Mouse (Mus musculus): ENCODE measurements at regions not wholly inside any gene's neighbourhood (a gene's known extent, or its start where the extent isn't known, plus 50 kb on each side); places are given as distances from the start of the nearest gene placed in this dataset.

DNA sequence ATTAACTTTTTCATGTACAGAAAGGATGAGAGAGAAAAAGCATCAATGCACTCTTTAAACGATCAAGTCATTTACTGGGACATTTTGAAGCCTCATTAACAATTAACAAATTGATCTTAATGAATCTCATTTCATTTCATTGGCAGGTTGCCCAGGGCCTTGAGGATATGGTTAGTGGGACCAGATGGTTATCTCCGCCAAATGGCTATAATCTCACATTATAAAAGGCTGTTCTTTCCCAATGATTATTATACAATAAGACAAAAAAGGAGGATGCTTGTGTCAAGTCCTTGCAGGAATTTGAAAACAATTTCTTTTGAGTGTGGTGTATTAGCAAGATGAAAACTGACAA is 185.3 kb downstream of the Snx13 start:
- DNase-seq (ENCODE audit: low read depth): no peak

DNA sequence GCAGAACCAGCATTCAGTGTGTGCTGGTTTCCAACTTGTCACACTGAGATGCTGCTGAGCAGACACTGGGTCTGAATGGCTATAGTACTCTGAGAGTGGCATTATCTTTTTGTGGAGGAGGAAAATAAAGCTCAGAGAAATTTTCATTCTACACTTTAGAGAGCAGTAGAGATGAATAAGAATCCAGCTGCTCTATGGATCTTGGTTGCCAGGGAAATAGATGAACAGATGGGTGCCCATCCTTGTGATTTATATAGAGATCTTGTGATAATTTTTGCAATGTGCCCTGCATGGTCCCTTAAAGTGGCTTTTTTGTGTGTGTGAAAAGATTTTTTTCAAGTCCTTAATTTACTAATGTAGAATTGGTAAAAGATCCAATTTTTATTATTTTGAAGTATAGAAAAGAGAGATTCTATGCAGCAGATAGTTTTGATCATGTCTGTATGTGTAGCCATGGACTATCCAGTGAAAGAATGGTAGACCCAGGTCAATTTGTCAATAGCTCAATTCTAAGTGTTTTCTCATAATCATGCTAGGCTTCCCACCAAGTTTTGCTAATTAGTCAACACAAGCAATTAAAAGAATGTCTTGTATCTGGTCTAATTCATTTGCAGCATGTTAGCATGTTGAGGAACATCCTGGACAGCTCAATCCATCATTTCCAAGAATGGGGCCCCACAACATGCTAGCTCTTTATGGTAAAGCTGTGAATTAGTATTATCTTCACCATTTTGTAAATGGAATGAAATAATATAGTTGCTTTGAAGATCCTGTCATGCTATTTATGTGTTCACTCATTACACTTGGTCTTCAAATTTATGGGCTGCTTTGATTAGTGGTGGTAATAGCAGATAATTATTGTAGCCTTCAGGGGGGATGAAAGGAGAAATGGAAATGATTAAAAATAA is 184.7 kb downstream of the Snx13 start:
- DNase-seq (ENCODE audit: low read depth): no peak

DNA sequence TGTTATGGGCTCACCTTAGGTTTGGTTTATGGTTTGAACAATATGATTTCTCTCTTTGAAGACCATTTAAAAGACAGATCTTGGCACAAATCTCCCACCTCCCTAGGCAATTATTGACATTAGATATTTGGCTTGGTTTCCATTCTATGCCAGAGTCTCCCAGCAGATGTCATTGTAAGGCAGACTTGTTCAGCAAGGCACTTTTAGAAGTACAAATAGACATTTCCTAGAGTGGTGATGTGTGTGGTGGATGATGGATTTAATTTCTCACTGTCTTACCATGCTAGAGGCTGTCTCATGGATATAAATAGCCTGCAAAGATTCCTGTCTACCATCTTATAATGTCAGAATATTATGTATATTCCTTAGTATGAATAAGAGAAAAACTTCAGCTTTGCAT is 173.4 kb downstream of the Snx13 start:
- no peak for DNase-seq (ENCODE audit: low read depth)

DNA sequence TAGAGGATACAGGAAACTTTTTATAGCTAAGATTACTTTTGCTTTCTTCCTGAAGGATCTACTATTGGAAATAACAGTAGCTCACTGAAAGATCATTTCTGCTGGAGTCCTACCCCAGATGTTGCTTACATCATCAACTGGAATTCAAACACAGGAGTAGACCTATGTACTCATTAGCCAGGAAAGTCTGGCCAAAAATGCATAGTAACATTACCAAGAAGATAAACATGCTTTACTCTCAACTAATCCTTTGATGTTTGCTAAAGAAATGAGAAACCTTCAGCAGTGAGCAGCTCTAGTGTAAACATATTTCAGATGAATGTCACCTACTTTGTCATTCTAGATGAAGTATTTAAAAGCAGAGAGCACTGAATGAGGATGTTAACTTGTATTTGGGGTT is 173.0 kb downstream of the Snx13 start:
- no peak for DNase-seq (ENCODE audit: low read depth)

DNA sequence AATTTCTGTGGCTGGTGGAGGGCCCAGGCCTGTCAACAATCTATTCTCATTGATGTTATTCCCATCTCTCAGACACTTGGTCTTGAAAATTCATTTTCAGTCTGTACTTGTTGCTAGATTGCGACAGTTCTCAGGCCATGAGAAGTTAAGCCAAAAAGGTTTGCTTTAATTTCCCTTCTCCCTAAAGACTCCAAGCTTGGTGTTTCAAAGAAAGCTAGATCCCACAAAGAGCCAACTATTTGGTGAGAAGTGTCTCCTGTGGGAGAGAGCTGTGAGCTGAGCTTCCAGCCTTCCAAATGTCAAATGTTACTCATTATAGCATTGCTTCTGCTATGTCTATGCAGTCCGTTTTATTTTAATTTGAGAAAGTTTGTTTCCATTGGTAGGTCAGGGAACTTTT is 169.7 kb downstream of the Snx13 start:
- DNase-seq (ENCODE audit: low read depth): no peak

DNA sequence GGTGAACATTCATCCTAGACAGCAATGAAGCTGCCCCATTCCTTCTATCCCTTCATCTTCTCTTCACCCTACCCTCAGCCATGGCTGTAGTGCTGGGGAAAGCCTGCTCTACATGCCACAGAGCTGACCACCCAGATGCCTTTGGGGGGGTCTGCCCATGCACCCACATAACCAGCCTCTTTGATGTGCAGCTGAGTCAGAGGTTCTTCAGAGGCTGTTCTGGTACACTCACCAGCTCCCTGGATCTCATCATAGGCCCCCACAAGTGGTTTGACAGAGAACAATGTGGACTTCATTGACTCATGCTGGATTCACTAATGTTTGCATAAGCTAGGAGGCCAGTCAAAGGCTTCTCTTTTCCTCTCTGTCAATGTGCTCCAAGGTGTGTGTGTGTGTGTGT is 162.4 kb downstream of the Snx13 start:
- DNase-seq (ENCODE audit: low read depth): no peak

DNA sequence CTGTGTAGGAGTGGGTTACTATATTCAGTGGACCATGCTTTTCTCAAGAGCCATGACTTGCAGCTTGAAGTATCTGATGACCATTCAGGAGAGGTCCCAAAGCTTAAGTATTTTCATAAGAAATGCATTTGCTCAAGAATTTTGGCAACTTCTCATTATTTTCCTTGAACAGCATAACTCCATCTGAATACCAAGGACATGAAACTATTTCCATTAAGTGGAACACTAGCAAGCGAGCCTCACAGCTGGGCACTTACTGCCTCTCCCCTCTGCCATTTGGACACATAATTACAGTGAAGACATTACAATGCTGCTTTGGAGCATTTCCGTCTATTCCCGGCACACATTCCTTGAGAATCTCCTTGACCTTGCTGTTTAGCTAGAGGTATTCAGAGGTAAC is 160.6 kb downstream of the Snx13 start:
- no peak for DNase-seq (ENCODE audit: low read depth)

DNA sequence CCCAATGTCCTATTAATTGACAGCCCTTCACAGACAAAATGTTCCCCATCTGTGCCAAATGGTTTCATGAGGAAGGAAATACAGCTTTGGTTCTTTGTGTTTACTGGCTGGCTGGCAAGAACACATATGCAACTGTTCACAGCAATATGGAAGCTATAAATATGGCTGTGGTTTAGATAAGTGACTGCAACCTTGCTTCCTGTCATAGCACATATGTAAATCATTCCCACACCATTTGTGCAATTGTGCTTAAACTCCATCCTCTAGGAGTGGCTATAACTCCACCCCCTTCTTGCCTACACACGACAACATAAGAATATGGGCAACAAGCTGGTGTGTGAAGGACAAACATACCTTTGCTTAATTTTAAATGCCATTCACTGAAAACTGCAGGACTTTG is 156.4 kb downstream of the Snx13 start:
- DNase-seq (ENCODE audit: low read depth): no peak

DNA sequence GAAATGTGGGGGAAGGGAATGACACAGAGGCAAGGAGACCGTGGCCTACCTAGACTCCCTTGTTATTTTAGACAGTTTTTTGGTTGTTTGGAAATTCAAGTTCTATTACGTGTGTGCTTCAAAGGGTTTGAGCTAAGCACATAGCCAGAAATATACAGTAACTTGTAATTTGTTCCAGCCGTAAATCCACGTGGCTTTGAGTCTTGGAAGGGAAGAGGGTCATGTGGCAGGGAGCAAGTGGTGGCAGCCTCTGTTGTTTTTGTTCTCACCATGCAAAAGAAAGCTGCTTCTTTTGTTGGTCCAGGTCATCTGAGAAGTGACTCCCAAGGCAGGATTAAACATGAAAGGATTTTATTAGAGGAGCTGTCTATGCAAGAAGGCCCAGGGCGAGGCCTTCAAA is 153.1 kb downstream of the Snx13 start:
- no peak for DNase-seq (ENCODE audit: low read depth)
